Mouse (Mus musculus): ENCODE measurements around the gene Snx29. TPM values are rescaled to one million over a fixed set of nuclear protein-coding genes. Genes with fewer than 3 reads are reported as not detected.
"Not testable (repeated sequence)": the region's sequence is repeated elsewhere in the genome, so short reads cannot be mapped to it uniquely, and the experiment has no call there.

Gene Snx29
- polyA plus RNA-seq (2015; fragmentation: Nextera tagmentation; extraction: Ambion mirVana), result 14.2 and 15.1 TPM in 2 replicates

- peak; percentile 96 for ATAC-seq (ENCODE audit: insufficient number of reproducible peaks, low FRiP score, low TSS enrichment, low read depth)
- Histone ChIP-seq H3K9me3 (replicated peaks) (no peaks in the 10 kb centered on the region), H3K36me3 (no peaks in the 10 kb centered on the region), H3K27me3 (no peaks in the 10 kb centered on the region), H3K27ac (replicated peaks) (peak within 1 kb of the TSS; percentile 87), H3K4me2 (replicated peaks) (peak within 1 kb of the TSS; percentile 86), H3K4me1 (peaks cover 9% of the 10 kb centered on the region), H3K4me3 (replicated peaks) (peak within 1 kb of the TSS; percentile 88), H3K9ac (peak within 1 kb of the TSS; percentile 81)
- WGBS, result 4% methylated on average over 60 of the region's 61 CpGs
Measured at GRCm38 (mm10) chr16:11322409-11323323, at the start of gene Snx29. TSS of gene Snx29 (plus strand) at chr16:11322908.

GRCm38 (mm10) chr16:11276888-11277287, 45.8 kb upstream of the Snx29 start:
- Histone ChIP-seq H3K4me2 (replicated peaks) (no peak overlapping the region), H3K27ac (replicated peaks) (no peak overlapping the region), H3K9ac (no peak overlapping the region), H3K4me1 (no peaks in the 10 kb centered on the region), H3K4me3 (replicated peaks) (no peak overlapping the region), H3K9me3 (replicated peaks) (no peaks in the 10 kb centered on the region), H3K27me3 (no peaks in the 10 kb centered on the region), H3K36me3 (no peaks in the 10 kb centered on the region)
- ATAC-seq (ENCODE audit: insufficient number of reproducible peaks, low FRiP score, low TSS enrichment, low read depth), result no peak
- WGBS, result 63% methylated on average over 3 of the region's 3 CpGs

GRCm38 (mm10) chr16:11278778-11279177, 43.9 kb upstream of the Snx29 start:
- H3K9ac ChIP-seq, result no peak overlapping the region
- H3K36me3 ChIP-seq, result no peaks in the 10 kb centered on the region
- no peak for ATAC-seq (ENCODE audit: insufficient number of reproducible peaks, low FRiP score, low TSS enrichment, low read depth)
- H3K4me3 ChIP-seq (replicated peaks), result no peak overlapping the region
- WGBS, result 72% methylated on average over 6 of the region's 6 CpGs
- H3K27me3 ChIP-seq, result no peaks in the 10 kb centered on the region
- H3K4me2 ChIP-seq (replicated peaks), result no peak overlapping the region
- H3K9me3 ChIP-seq (replicated peaks), result no peaks in the 10 kb centered on the region
- no peak overlapping the region for H3K27ac ChIP-seq (replicated peaks)
- no peaks in the 10 kb centered on the region for H3K4me1 ChIP-seq

DNA sequence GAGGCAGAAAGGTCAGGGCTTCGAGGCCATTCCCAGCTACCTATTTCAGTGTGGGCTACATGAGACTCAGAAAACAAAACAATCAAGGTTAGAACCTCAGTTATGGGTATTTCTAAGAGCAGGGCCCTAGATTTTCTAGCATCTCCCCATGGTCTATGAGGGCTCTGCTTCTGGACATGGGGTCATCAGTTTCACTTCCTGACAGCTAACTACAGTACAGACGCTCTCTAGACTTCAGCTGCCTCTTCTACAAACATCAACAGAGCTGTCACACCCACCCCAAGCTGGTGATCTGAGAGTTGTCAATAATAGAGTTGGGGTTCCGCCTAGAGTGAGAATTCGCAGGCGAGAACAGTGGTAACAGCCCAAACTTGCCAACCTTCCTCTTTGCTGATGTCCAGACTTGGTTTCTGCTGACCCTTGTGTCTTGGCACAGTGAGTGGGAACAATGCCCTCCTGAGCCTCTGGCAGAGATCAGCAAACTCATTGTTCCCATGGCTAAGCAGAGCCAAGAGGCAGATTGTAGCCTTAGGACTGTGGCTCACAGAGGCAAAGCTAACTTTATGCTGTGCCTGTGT, 40.0 kb upstream of the Snx29 start:
- Histone ChIP-seq H3K4me2 (replicated peaks) (no peak overlapping the region), H3K9me3 (replicated peaks) (no peaks in the 10 kb centered on the region), H3K9ac (no peak overlapping the region), H3K36me3 (no peaks in the 10 kb centered on the region), H3K27ac (replicated peaks) (no peak overlapping the region), H3K4me3 (replicated peaks) (no peak overlapping the region), H3K27me3 (no peaks in the 10 kb centered on the region), H3K4me1 (no peaks in the 10 kb centered on the region)
- 79% methylated on average over 5 of the region's 5 CpGs for WGBS
- no peak for ATAC-seq (ENCODE audit: insufficient number of reproducible peaks, low FRiP score, low TSS enrichment, low read depth)

GRCm38 (mm10) chr16:11284881-11285280, 37.8 kb upstream of the Snx29 start:
- Histone ChIP-seq H3K27ac (replicated peaks) (no peak overlapping the region), H3K9ac (no peak overlapping the region), H3K4me1 (no peaks in the 10 kb centered on the region), H3K36me3 (no peaks in the 10 kb centered on the region), H3K4me3 (replicated peaks) (no peak overlapping the region), H3K4me2 (replicated peaks) (no peak overlapping the region), H3K9me3 (replicated peaks) (no peaks in the 10 kb centered on the region), H3K27me3 (no peaks in the 10 kb centered on the region)
- 80% methylated on average over 2 of the region's 2 CpGs for WGBS
- ATAC-seq (ENCODE audit: insufficient number of reproducible peaks, low FRiP score, low TSS enrichment, low read depth), result no peak

GRCm38 (mm10) chr16:11285949-11286348, 36.8 kb upstream of the Snx29 start:
- H3K4me1 ChIP-seq, result no peaks in the 10 kb centered on the region
- no peak overlapping the region for H3K27ac ChIP-seq (replicated peaks)
- no peaks in the 10 kb centered on the region for H3K36me3 ChIP-seq
- ATAC-seq (ENCODE audit: insufficient number of reproducible peaks, low FRiP score, low TSS enrichment, low read depth), result no peak
- no peak overlapping the region for H3K4me2 ChIP-seq (replicated peaks)
- H3K9ac ChIP-seq, result no peak overlapping the region
- H3K27me3 ChIP-seq, result no peaks in the 10 kb centered on the region
- WGBS, result 82% methylated on average over 2 of the region's 2 CpGs
- H3K4me3 ChIP-seq (replicated peaks), result no peak overlapping the region
- H3K9me3 ChIP-seq (replicated peaks), result no peaks in the 10 kb centered on the region

GRCm38 (mm10) chr16:11288873-11289272, 33.8 kb upstream of the Snx29 start:
- H3K4me3 ChIP-seq (replicated peaks); H3K27me3 ChIP-seq; ATAC-seq (ENCODE audit: insufficient number of reproducible peaks, low FRiP score, low TSS enrichment, low read depth); H3K4me1 ChIP-seq; H3K36me3 ChIP-seq; H3K4me2 ChIP-seq (replicated peaks); H3K9ac ChIP-seq; H3K27ac ChIP-seq (replicated peaks); H3K9me3 ChIP-seq (replicated peaks): not testable (repeated sequence)
- 93% methylated on average over 8 of the region's 8 CpGs for WGBS

DNA sequence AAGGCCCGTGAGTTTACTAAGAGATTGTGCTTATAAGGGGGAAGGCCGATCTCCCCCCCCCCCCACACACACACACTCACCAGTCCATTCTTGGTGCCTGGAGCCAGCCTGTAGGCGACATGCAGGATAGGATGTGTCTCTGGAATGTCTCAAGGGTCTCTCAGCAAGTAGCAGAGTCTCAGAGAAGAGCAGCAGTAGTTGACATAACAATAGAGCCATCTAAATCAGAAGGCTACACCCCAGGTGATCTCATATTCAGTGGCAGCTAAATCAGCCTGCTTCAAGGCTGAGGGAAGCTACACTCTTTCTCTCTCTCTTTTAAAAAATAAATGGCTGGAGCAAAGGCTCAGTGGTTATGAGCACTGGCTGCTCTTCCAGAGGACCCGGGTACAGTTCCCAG, 27.1 kb upstream of the Snx29 start:
- not testable (repeated sequence) for H3K27ac ChIP-seq (replicated peaks); H3K36me3 ChIP-seq; H3K27me3 ChIP-seq; H3K4me3 ChIP-seq (replicated peaks); H3K9me3 ChIP-seq (replicated peaks); H3K4me2 ChIP-seq (replicated peaks); ATAC-seq (ENCODE audit: insufficient number of reproducible peaks, low FRiP score, low TSS enrichment, low read depth); H3K4me1 ChIP-seq; H3K9ac ChIP-seq
- 67% methylated on average over 4 of the region's 4 CpGs for WGBS

GRCm38 (mm10) chr16:11297700-11298099, 25.0 kb upstream of the Snx29 start:
- not testable (repeated sequence) for H3K27ac ChIP-seq (replicated peaks); ATAC-seq (ENCODE audit: insufficient number of reproducible peaks, low FRiP score, low TSS enrichment, low read depth)

DNA sequence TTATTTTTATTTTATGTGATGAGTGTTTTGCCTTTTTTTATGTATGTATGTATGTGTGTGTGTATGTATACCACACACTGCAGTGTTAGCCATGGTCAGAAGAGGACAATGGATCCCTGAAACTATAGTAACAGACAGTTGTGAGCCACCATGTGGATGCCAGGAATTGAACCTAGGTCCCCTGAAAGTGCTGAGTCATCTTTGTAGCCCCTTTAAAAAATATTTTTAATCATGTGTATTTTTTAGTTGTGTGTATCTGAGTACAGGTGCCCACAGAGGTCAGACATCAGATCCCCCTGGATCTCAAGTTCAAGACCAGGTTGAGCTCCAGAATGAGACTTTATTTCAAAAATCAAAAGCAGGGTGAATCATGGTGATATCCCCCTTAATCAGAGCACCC, 19.0 kb upstream of the Snx29 start:
- H3K36me3 ChIP-seq, result no peaks in the 10 kb centered on the region
- ATAC-seq (ENCODE audit: insufficient number of reproducible peaks, low FRiP score, low TSS enrichment, low read depth), result no peak
- H3K4me1 ChIP-seq, result no peaks in the 10 kb centered on the region
- H3K4me3 ChIP-seq (replicated peaks), result no peak overlapping the region
- H3K9ac ChIP-seq, result no peak overlapping the region
- no peaks in the 10 kb centered on the region for H3K9me3 ChIP-seq (replicated peaks)
- no peaks in the 10 kb centered on the region for H3K27me3 ChIP-seq
- no peak overlapping the region for H3K4me2 ChIP-seq (replicated peaks)
- no peak overlapping the region for H3K27ac ChIP-seq (replicated peaks)

More at GRCm38 (mm10) chr16:11297700-11298099, 25.0 kb upstream of the Snx29 start:
- not testable (repeated sequence) for H3K9ac ChIP-seq; H3K4me1 ChIP-seq; H3K27me3 ChIP-seq; H3K36me3 ChIP-seq; H3K4me2 ChIP-seq (replicated peaks); H3K4me3 ChIP-seq (replicated peaks); H3K9me3 ChIP-seq (replicated peaks)
- 69% methylated on average over 1 of the region's 1 CpGs for WGBS

DNA sequence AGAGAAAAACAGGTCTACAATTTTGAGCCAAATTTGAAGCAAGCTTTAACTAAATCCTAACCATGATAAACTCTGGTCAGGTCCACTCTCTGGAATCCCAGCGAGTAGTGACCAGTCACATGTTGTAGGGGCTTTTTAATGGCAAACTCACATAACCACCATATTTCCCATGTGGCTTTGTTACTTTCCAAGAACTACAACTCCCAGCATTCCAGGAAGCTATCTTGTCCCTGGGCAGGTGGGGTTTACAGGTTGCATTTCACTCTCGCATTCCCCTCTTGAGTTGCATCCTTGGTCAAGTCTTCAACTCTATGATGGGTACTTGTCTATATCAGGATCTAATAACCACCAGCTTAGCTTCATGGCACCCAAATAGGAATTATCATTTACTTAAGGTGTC, 17.2 kb upstream of the Snx29 start:
- no peak overlapping the region for H3K27ac ChIP-seq (replicated peaks)
- no peak for ATAC-seq (ENCODE audit: insufficient number of reproducible peaks, low FRiP score, low TSS enrichment, low read depth)
- no peaks in the 10 kb centered on the region for H3K36me3 ChIP-seq
- 83% methylated on average over 2 of the region's 2 CpGs for WGBS
- no peaks in the 10 kb centered on the region for H3K4me1 ChIP-seq
- no peak overlapping the region for H3K9ac ChIP-seq
- no peak overlapping the region for H3K4me3 ChIP-seq (replicated peaks)
- no peaks in the 10 kb centered on the region for H3K27me3 ChIP-seq
- H3K4me2 ChIP-seq (replicated peaks), result no peak overlapping the region
- no peaks in the 10 kb centered on the region for H3K9me3 ChIP-seq (replicated peaks)
